Mouse (Mus musculus): Measurements from ENCODE around the gene Mpp3.

- TF ChIP-seq CTCF (IDR thresholded peaks at IDR 0.05; ENCODE audit: low read depth) (no peak), EP300 (IDR thresholded peaks at IDR 0.05; ENCODE audit: low read depth) (no peak)
Measured at GRCm38 (mm10) chr11:102025354-102025753, 2.9 kb downstream of the Mpp3 start.
